Mouse (Mus musculus): Measurements from ENCODE around the gene Ccdc38. TPM values are rescaled to one million over a fixed set of nuclear protein-coding genes. Genes with fewer than 3 reads are reported as not detected.

The Ccdc38 gene
- 1.2 TPM for polyA plus RNA-seq (2017; shearing (Covaris generic))

DNA sequence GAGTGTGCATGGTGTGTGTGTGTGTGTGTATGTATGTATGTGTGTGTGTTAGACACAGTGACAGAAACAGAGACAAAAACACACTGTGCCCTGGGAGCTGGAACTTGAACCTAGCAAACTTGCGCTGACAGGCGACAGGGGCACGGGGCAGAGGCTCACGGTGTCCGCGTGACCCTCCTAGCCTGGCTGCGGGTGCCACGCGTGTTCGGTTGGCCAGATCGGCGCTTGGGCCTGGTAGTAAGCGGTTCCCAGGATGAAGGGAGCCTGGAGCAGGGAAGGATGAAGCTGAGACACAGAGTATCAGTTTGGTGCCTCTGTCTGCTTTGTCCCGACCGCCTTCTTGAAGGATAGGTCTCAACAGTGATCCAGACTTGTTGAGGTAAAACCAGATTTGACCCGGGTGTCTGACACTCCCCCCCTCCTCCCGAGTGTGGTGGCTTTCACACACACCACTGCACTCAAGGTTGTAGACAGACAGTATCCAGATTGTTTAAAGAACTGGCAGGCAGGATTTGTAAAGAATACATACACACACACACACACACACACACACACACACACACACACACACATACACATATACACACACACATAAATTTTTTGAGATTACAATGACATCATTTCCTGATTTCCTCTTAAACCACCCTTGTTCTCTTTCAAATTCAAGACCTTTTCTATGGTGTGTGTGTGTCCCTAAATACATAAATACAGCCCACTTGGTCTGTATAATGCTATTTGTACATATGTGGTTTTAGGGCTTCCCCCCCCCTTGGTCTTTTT is at the start of gene Ccdc38:
Ccdc38 (plus strand) TSS at position 202 of the 780 bp plus-strand sequence.

DNA sequence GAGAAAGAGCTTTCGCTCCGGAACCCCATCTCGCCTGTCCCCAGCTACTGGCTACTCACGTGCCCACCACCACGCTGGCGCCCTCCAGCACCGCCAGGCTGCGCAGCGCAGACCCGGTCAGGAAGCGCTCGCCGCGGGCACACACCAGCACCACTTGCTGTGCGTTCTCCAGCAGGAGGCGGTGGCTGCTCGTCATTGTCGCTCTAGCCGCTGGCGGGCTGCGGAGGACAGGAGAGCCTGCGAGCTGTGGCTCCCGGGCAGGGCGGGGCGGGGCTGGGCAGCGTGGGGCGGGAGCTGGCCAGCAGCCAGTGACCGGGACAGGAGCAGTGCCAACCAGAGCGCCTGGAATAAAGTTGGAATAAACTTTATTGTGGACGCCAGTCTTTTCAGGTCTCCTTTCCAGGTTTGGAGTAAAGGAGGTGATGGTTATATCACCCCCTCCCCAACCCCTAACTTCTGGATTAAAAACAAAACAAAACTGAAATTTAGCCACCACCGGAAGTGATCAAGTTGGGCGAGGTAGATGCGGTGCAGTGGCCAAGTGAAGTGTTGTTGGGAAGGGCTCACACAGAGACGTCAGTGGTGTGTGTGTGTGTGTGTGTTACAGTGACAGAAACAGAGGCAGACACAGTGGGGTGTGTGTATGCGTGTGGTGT is 529 bp upstream of the Ccdc38 start, which contains the start of gene Amdhd1:
Amdhd1 (minus strand) TSS at position 259 of the 656 bp plus-strand sequence.

DNA sequence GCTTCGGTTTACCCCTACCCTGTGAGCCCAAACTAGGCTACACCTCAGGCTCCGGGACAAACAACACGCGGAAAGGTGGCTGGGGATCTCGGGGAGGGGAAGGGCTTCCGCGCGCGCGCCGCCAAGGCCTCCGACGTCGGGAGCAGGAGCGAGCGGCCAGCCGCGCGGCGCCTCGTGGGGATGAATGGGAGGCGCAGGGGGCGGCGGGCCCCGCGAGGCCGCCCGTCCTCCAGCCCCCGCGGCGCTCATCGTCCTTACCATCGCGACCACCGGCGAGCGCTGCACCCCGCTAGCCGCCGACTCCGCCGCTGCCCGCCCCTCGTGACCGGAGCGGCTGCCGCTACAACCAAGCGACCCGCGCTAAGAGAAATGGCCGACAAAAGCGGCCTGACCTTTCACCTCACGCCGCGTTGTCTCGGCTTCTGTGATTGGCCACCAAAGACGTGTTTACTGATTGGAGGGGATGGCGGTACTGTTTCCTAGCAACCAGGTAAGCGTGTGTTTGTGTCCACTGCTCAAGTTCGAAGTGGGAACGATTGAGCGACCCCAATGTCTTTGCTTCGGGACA is 48.9 kb downstream of the Ccdc38 start, which contains the start of gene Snrpf:
Snrpf (minus strand) TSS at position 426 of the 568 bp plus-strand sequence.

Other genes starting within 250 kb of the Ccdc38 start
- 26.5 TPM for gene Elk3, start 229.5 kb upstream of the Ccdc38 start, polyA plus RNA-seq (2017; shearing (Covaris generic))
- 187 TPM for gene Lta4h, start 87.2 kb upstream of the Ccdc38 start, polyA plus RNA-seq (2017; shearing (Covaris generic))
- 0.31 TPM for gene Hal, start 51.9 kb upstream of the Ccdc38 start, polyA plus RNA-seq (2017; shearing (Covaris generic))
- gene Amdhd1, start 599 bp upstream of the Ccdc38 start, polyA plus RNA-seq (2017; shearing (Covaris generic)), result 0.29 TPM
- 46.0 TPM for gene Snrpf, start 49.1 kb downstream of the Ccdc38 start, polyA plus RNA-seq (2017; shearing (Covaris generic))
- 0.19 TPM for gene Ntn4, start 100.0 kb downstream of the Ccdc38 start, polyA plus RNA-seq (2017; shearing (Covaris generic))

Data from naive thymus-derived CD4-positive, alpha-beta T cell, adult 5 months (primary cell).